Mouse (Mus musculus) lung, embryonic 14.5 days (tissue): ENCODE data around the gene Inpp5a. TPM values are rescaled to one million over a fixed set of nuclear protein-coding genes. Genes with fewer than 3 reads are reported as not detected.
A peak's percentile ranks its signal among the peaks of the same experiment; 100 is the strongest.

Source experiments
- ATAC-seq: fragments of 200-750 bp; cut with Nextera tagmentation; 2 replicates; pipeline ENCODE4 v1.8.0; 2017; ENCODE audit warnings: mild to moderate bottlenecking, moderate TSS enrichment, moderate library complexity; ENCODE audit not compliant: insufficient read depth
- DNase-seq: peaks from one replicate; pipeline ENCODE4 v3.0.0-alpha.2; 2015
- H3K27ac ChIP-seq: fragments of 300-500 bp; sonication (generic); 2 replicates; pipeline ENCODE4 v1.5.1; 2014; ENCODE audit warnings: low read depth, mild to moderate bottlenecking, moderate library complexity
- H3K27me3 ChIP-seq: fragments of 300-500 bp; sonication (generic); 2 replicates; pipeline ENCODE4 v1.6.1; 2014; ENCODE audit warnings: low read length, control low read depth; ENCODE audit not compliant: insufficient read depth
- H3K36me3 ChIP-seq: fragments of 300-500 bp; sonication (generic); 2 replicates; pipeline ENCODE4 v1.6.1; 2014; ENCODE audit warnings: control low read depth; ENCODE audit not compliant: insufficient read depth
- H3K4me1 ChIP-seq: fragments of 300-500 bp; sonication (generic); 2 replicates; pipeline ENCODE4 v1.6.1; 2014; ENCODE audit warnings: antibody characterized with exemption, control low read depth; ENCODE audit not compliant: insufficient read depth
- H3K4me2 ChIP-seq: fragments of 300-500 bp; sonication (generic); 2 replicates; pipeline ENCODE4 v1.6.1; 2014; ENCODE audit warnings: mild to moderate bottlenecking
- H3K4me3 ChIP-seq: fragments of 300-500 bp; sonication (generic); 2 replicates; pipeline ENCODE4 v1.5.1; 2014; ENCODE audit warnings: low read depth, low read length
- H3K9ac ChIP-seq: fragments of 300-500 bp; sonication (generic); 2 replicates; pipeline ENCODE4 v1.6.1; 2014
- H3K9me3 ChIP-seq: fragments of 300-500 bp; sonication (generic); 2 replicates; pipeline ENCODE4 v1.6.1; 2016; ENCODE audit warnings: low read depth, low read length, control low read depth
- CTCF ChIP-seq: IDR thresholded peaks from 2 replicates; pipeline ENCODE4 v1.5.1; 2016; ENCODE audit warnings: antibody characterized with exemption, low read depth
- WGBS: fragments of 180-500 bp; shearing (Covaris S2); extraction: QIAGEN DNeasy Blood & Tissue Kit; methylation state at CpG from one replicate; pipeline ENCODE4 v1.1.7; 2014; 5-methylcytosine and 5-hydroxymethylcytosine counted together
- polyA plus RNA-seq: library from polyadenylated mRNA; unstranded; fragments of >200 nt; fragmentation: Nextera tagmentation; extraction: Ambion mirVana; gene quantifications from 2 replicates; pipeline ENCODE4 v1.2.1, GENCODE M21; 2014

The Inpp5a gene
- polyA plus RNA-seq, 1 experiment from 2014 or later = 47.7 TPM

- no peak for ATAC-seq
- Histone ChIP-seq H3K36me3 (no peaks in the 10 kb centered on the region), H3K9me3 (no peaks in the 10 kb centered on the region), H3K27me3 (no peaks in the 10 kb centered on the region), H3K4me3 (no peak overlapping the region), H3K4me2 (no peak overlapping the region), H3K9ac (no peak overlapping the region), H3K27ac (no peak overlapping the region), H3K4me1 (peaks cover 13% of the 10 kb centered on the region)
- 76% methylated on average over 2 of the region's 2 CpGs for WGBS
- no peak for DNase-seq
- TF ChIP-seq CTCF = no peak
These were observed 3.9 kb upstream of the Inpp5a start for GRCm38 (mm10) chr7:139384916-139385530.

DNA sequence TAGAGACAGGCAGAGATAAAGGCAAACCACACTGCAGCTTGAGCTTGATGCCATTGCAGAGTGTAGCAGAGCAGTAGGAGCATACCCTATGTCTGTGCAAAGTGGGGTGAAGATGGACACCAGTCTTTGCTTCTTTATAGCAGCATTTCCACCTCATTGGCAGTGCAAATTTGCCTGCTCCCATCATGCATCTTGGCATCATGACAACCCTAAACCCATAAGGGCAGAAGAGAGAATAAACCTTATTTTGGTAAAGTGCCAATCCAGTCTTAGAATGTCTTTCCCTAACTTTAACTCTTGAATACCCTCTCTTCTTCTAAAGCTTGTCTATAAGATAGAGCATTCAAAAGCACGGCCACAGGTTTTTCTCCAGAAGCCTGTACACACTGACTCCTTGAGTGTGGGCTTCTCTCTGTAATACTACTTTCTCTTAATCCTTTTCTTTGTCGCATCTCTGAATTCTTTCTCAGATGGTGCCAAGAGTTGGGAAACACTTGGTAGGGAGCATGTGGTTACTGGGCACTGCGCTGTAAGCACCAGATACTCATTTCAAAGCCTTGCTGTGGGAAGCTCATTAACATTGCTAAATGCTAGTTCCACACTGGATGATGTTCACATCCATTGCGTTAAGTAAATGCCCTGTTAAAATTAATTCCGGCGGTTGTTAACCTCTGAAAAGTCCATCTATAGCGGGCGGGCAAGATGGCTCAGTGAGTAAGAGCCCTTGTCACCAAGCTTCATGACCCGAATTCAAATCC is 1.8 kb upstream of the Inpp5a start:
- H3K27ac ChIP-seq = no peak overlapping the region
- H3K27me3 ChIP-seq = no peaks in the 10 kb centered on the region
- no peak for TF ChIP-seq CTCF
- no peaks in the 10 kb centered on the region for H3K36me3 ChIP-seq
- ATAC-seq = no peak
- H3K9me3 ChIP-seq = no peaks in the 10 kb centered on the region
- no peak overlapping the region for H3K4me3 ChIP-seq
- 88% methylated on average over 9 of the region's 9 CpGs for WGBS
- H3K4me1 ChIP-seq = peaks cover 29% of the 10 kb centered on the region
- H3K4me2 ChIP-seq = no peak overlapping the region
- no peak overlapping the region for H3K9ac ChIP-seq
- no peak for DNase-seq

DNA sequence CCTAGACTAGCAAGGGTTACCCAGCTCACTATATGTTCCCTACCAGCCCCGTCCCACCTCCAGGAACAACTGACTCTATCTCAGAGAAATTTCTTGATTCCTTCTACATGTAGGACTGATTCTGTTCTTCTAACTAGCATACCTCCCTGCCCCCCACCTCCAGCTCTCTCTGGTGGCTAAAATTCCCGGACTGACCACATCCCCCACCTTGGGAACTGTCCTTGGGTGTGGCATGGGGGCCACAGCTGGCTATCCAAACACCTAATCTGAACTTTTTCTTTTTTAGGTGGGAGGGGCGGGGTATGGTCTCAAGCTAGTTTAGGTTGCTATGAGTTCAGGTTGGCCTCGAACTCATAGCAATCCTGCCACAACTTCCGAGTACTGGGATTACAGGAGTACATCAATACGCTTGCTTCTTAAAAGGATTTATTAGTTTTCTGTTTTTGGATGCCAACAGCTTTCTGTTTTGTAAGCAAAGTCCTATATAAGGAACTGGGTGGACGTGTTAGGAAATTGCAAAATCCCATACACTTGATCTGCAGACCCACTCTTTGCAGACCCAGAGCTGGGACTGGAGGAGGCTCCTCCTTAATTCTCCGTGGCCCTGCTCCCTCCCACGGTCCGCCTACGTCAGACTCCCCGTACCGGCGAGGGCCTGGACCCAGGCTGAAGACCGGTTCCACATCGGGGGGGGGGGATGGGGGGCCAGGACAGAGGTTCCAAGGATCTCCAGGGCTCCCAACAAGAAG is 814 bp upstream of the Inpp5a start:
- DNase-seq = no peak
- 13% methylated on average over 16 of the region's 16 CpGs for WGBS
- peak overlapping the region; percentile 90 for H3K27ac ChIP-seq

GRCm38 (mm10) chr7:139389213-139389761 is 378 bp downstream of the Inpp5a start:
- ATAC-seq (peak; percentile 55), DNase-seq (peak; percentile 67)
- Histone ChIP-seq H3K9me3 (no peaks in the 10 kb centered on the region), H3K36me3 (no peaks in the 10 kb centered on the region), H3K27me3 (no peaks in the 10 kb centered on the region), H3K9ac (peak overlapping the region; percentile 92), H3K27ac (peak overlapping the region; percentile 80), H3K4me3 (peak overlapping the region; percentile 95), H3K4me2 (peak overlapping the region; percentile 68), H3K4me1 (peaks cover 32% of the 10 kb centered on the region)
- TF ChIP-seq CTCF = peak; percentile 33; the same call in 1 of the 2 replicates
- under 1% methylated on average over 38 of the region's 53 CpGs for WGBS

More for the DNA sequence above, 814 bp upstream of the Inpp5a start:
- no peaks in the 10 kb centered on the region for H3K27me3 ChIP-seq
- ATAC-seq = peak; percentile 1; the same call in 1 of the 2 replicates
- H3K36me3 ChIP-seq = no peaks in the 10 kb centered on the region
- TF ChIP-seq CTCF = no peak
- peak overlapping the region; percentile 56 for H3K4me2 ChIP-seq
- H3K9me3 ChIP-seq = no peaks in the 10 kb centered on the region
- H3K4me1 ChIP-seq = peaks cover 29% of the 10 kb centered on the region
- peak overlapping the region; percentile 71 for H3K9ac ChIP-seq
- peak overlapping the region; percentile 95 for H3K4me3 ChIP-seq

GRCm38 (mm10) chr7:139390380-139390779 is 1.5 kb downstream of the Inpp5a start:
- H3K4me2 ChIP-seq = peak overlapping the region; percentile 68
- H3K36me3 ChIP-seq = no peaks in the 10 kb centered on the region
- peaks cover 32% of the 10 kb centered on the region for H3K4me1 ChIP-seq
- DNase-seq (no peak), ATAC-seq (no peak)
- H3K4me3 ChIP-seq = peak overlapping the region; percentile 95
- H3K9me3 ChIP-seq = no peaks in the 10 kb centered on the region
- H3K27ac ChIP-seq = no peak overlapping the region
- 70% methylated on average over 3 of the region's 3 CpGs for WGBS
- peak; percentile 24; the same call in 1 of the 2 replicates for TF ChIP-seq CTCF
- H3K9ac ChIP-seq = peak overlapping the region; percentile 92
- no peaks in the 10 kb centered on the region for H3K27me3 ChIP-seq

DNA sequence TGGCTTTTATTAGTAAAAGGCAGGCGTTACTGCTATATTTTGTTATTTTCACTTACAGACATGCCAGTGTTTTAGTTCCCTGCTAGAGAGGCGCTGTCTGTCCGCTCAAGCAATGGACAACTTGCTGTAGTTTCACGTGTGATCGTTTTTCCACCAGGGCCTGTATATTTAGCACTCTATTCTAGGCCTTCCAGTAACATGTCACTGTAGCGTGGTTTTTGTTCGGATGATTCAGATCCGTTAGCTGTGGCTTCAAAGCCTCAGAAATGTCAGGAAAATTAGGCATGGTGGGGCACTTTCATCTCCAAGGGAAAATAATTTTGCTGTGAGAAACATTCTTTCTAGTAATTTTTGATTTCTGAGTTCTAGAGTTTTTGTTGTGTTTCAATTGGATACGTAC is 2.0 kb downstream of the Inpp5a start:
- no peaks in the 10 kb centered on the region for H3K36me3 ChIP-seq
- WGBS = 67% methylated on average over 9 of the region's 9 CpGs

More for the DNA sequence above, 2.0 kb downstream of the Inpp5a start:
- Histone ChIP-seq H3K9me3 (no peaks in the 10 kb centered on the region), H3K4me2 (peak overlapping the region; percentile 68), H3K4me3 (peak overlapping the region; percentile 95; the same call in 1 of the 2 replicates), H3K27me3 (no peaks in the 10 kb centered on the region), H3K4me1 (peaks cover 32% of the 10 kb centered on the region), H3K9ac (peak overlapping the region; percentile 92), H3K27ac (no peak overlapping the region)
- no peak for TF ChIP-seq CTCF
- ATAC-seq (no peak), DNase-seq (no peak)
